Mouse (Mus musculus): ENCODE measurements at regions not wholly inside any gene's neighbourhood (a gene's known extent, or its start where the extent isn't known, plus 50 kb on each side); places are given as distances from the start of the nearest gene placed in this dataset.
"Not testable (repeated sequence)": the region's sequence is repeated elsewhere in the genome, so short reads cannot be mapped to it uniquely, and the experiment has no call there.

- not testable (repeated sequence) for DNase-seq (ENCODE audit: low spot score in 2 of 2)
- intact Hi-C loops (cut with DNase I) = loop anchor here (5.0 to 10.0 kb wide), 2 partner anchors 188 to 324 kb away; no protein-coding TSS in a partner anchor
Measured at GRCm38 (mm10) chrX:58812824-58813223, 96.3 kb upstream of the 4930550L24Rik start.

Data from left cerebral cortex, postnatal 36 days (tissue).